Mouse (Mus musculus): Measurements from ENCODE around the gene Tagln3. TPM values are rescaled to one million over a fixed set of nuclear protein-coding genes. Genes with fewer than 3 reads are reported as not detected.

Gene Tagln3
- polyA plus RNA-seq (2014; fragmentation: Illumina TruSeq; extraction: RNeasy Lipid Tissue Mini Kit (QIAGEN cat#74804); ENCODE audit: low replicate concordance) = not detected

GRCm38 (mm10) chr16:45724061-45724741, at the start of gene Tagln3:
TSS of gene Tagln3 (minus strand) at chr16:45724608.

GRCm38 (mm10) chr16:45742615-45743476, 18.4 kb upstream of the Tagln3 start, which contains the start of gene Abhd10:
TSS of gene Abhd10 (minus strand) at chr16:45742955.

GRCm38 (mm10) chr16:45693558-45693957, 30.9 kb downstream of the Tagln3 start, which contains the start of gene Tmprss7:
TSS of gene Tmprss7 (minus strand) at chr16:45693658.

Other genes starting within 250 kb of the Tagln3 start
- 26.1 TPM for gene Gm609, start 231.6 kb downstream of the Tagln3 start, polyA plus RNA-seq (2014; fragmentation: Illumina TruSeq; extraction: RNeasy Lipid Tissue Mini Kit (QIAGEN cat#74804); ENCODE audit: low replicate concordance)
- 18.3 TPM for gene Gm17783, start 192.6 kb downstream of the Tagln3 start, polyA plus RNA-seq (2014; fragmentation: Illumina TruSeq; extraction: RNeasy Lipid Tissue Mini Kit (QIAGEN cat#74804); ENCODE audit: low replicate concordance)
- not detected for gene Slc9c1, start 189.3 kb downstream of the Tagln3 start, polyA plus RNA-seq (2014; fragmentation: Illumina TruSeq; extraction: RNeasy Lipid Tissue Mini Kit (QIAGEN cat#74804); ENCODE audit: low replicate concordance)
- gene Gcsam, start 114.2 kb downstream of the Tagln3 start, polyA plus RNA-seq (2014; fragmentation: Illumina TruSeq; extraction: RNeasy Lipid Tissue Mini Kit (QIAGEN cat#74804); ENCODE audit: low replicate concordance) = 0.78 TPM
- 27.3 TPM for gene BC016579, start 70.5 kb downstream of the Tagln3 start, polyA plus RNA-seq (2014; fragmentation: Illumina TruSeq; extraction: RNeasy Lipid Tissue Mini Kit (QIAGEN cat#74804); ENCODE audit: low replicate concordance)
- gene Tmprss7, start 30.9 kb downstream of the Tagln3 start, polyA plus RNA-seq (2014; fragmentation: Illumina TruSeq; extraction: RNeasy Lipid Tissue Mini Kit (QIAGEN cat#74804); ENCODE audit: low replicate concordance) = 0.19 TPM
- gene Abhd10, start 18.3 kb upstream of the Tagln3 start, polyA plus RNA-seq (2014; fragmentation: Illumina TruSeq; extraction: RNeasy Lipid Tissue Mini Kit (QIAGEN cat#74804); ENCODE audit: low replicate concordance) = 16.4 TPM
- gene Phldb2, start 229.0 kb upstream of the Tagln3 start, polyA plus RNA-seq (2014; fragmentation: Illumina TruSeq; extraction: RNeasy Lipid Tissue Mini Kit (QIAGEN cat#74804); ENCODE audit: low replicate concordance) = 15.1 TPM